ENCODE assay signal across 1 mouse cellular context in the genomic region with DNA sequence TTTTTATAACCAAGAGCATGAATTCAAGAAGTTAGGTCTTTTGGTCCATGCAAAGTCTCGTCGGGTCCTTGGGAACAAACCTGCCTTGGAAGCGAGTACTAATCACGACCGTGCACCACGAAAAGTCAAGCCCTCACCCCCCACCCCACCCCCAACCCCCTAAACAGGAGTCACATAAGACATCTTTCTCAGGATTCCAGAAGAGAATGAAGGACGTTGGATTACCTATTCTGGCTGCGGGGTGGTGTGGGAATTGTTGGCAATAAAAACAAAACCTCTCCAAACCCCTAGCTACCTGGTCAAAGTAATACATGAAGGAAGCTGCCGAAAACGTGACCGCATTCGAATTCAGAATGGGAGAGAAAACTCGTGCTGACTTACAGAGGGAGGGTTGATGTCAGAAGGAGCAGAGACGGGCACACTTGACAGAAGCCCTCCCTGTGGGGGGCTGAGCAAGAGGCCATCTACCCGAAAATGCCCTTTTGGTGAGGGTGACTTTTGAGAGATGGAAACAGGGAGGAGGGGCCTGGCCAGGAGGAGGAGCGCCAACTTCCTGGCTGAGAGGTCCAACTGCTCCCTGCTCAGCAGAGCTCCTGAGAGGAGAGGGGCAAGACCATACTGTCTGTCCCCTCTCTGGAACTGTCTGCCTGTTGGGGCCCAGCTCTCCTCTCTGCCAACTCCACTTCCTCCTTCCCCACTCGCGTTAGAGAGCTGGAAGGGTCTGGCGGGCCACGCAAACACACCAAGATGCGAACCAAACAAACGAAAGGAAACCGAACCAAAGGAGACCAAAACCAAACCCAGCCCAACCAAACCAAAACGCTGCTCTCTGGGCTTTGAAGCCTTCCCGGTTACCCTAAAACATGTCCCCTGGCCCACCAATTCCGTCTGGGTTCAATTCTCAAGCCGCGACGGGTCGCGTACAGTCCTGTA.
A peak's percentile ranks its signal among the peaks of the same experiment; 100 is the strongest.
TF ChIP-seq lines count a peak whose summit lies in the region.

No protein-coding gene starts in this region.

TF ChIP-seq in CH12.LX, 34 proteins besides CTCF, POLR2A, EP300 and RAD21:
- TF ChIP-seq BHLHE40 (IDR thresholded peaks at IDR 0.05; ENCODE audit: low read depth, low read length) (peak; percentile 48), ZMIZ1 (IDR thresholded peaks at IDR 0.05; ENCODE audit: low read depth, low read length) (peak; percentile 26; the same call in 1 of the 2 replicates), SIN3A (IDR thresholded peaks at IDR 0.05; ENCODE audit: low read length) (0 out of 2 replicates have a peak, but pooled peaks have one; percentile 35)
